Mouse (Mus musculus): ENCODE results near the gene Fam172a. TPM values are rescaled to one million over a fixed set of nuclear protein-coding genes. Genes with fewer than 3 reads are reported as not detected.

Gene Fam172a
- total RNA-seq, 1 experiment from 2014 or later, result 21.0 TPM

GRCm38 (mm10) chr13:77959493-77960272 is 257.9 kb downstream of the Fam172a start:
- DNase-seq, result no peak

- DNase-seq, result no peak
These were observed 274.4 kb downstream of the Fam172a start for GRCm38 (mm10) chr13:77976248-77976647.

GRCm38 (mm10) chr13:77977121-77977520 is 275.3 kb downstream of the Fam172a start:
- no peak for DNase-seq

GRCm38 (mm10) chr13:77982105-77982851 is 280.4 kb downstream of the Fam172a start:
- peak; percentile 44 for DNase-seq

GRCm38 (mm10) chr13:77982852-77983202 is 281.0 kb downstream of the Fam172a start:
- DNase-seq, result peak; percentile 7

GRCm38 (mm10) chr13:77991189-77991886 is 289.5 kb downstream of the Fam172a start:
- DNase-seq, result no peak

- DNase-seq, result no peak
These were observed 302.8 kb downstream of the Fam172a start for GRCm38 (mm10) chr13:78004649-78005048.

- DNase-seq, result no peak
These were observed 303.5 kb downstream of the Fam172a start for GRCm38 (mm10) chr13:78005344-78005743.

GRCm38 (mm10) chr13:78010176-78010575 is 308.3 kb downstream of the Fam172a start:
- peak; percentile 14 for DNase-seq

GRCm38 (mm10) chr13:78024683-78025294 is 323.0 kb downstream of the Fam172a start, which contains the start of gene Pou5f2:
Pou5f2 (plus strand) TSS chr13:78024902.
- DNase-seq, result peak; percentile 18

- no peak for DNase-seq
These were observed 331.0 kb downstream of the Fam172a start for GRCm38 (mm10) chr13:78032821-78033220.

GRCm38 (mm10) chr13:78037203-78037602 is 335.4 kb downstream of the Fam172a start:
- no peak for DNase-seq

GRCm38 (mm10) chr13:78043203-78043602 is 341.4 kb downstream of the Fam172a start:
- DNase-seq, result no peak

GRCm38 (mm10) chr13:78045116-78045515 is 343.3 kb downstream of the Fam172a start:
- DNase-seq, result no peak

- DNase-seq, result no peak
These were observed 385.9 kb downstream of the Fam172a start for GRCm38 (mm10) chr13:78087751-78088150.

- no peak for DNase-seq
These were observed 388.9 kb downstream of the Fam172a start for GRCm38 (mm10) chr13:78090701-78091100.

GRCm38 (mm10) chr13:78091949-78092348 is 390.1 kb downstream of the Fam172a start:
- DNase-seq, result no peak

GRCm38 (mm10) chr13:78094352-78094751 is 392.5 kb downstream of the Fam172a start:
- DNase-seq, result no peak

GRCm38 (mm10) chr13:78095071-78095973 is 393.5 kb downstream of the Fam172a start:
- no peak for DNase-seq

GRCm38 (mm10) chr13:78098858-78099445 is 397.1 kb downstream of the Fam172a start:
- no peak for DNase-seq
